Mouse (Mus musculus): Measurements from ENCODE around the gene Hopx. TPM values are rescaled to one million over a fixed set of nuclear protein-coding genes. Genes with fewer than 3 reads are reported as not detected.

Gene Hopx
- polyA plus RNA-seq, 1 experiment from 2014 or later: 49.0 TPM

- H3K4me2 ChIP-seq (replicated peaks; ENCODE audit: low read depth, low read length): no peak overlapping the region
- no peak for ATAC-seq
- 69% methylated on average over 3 of the region's 3 CpGs for WGBS
- 0 out of 2 replicates have a peak, but pooled peaks cover 5% of the 10 kb centered on the region for H3K36me3 ChIP-seq (ENCODE audit: insufficient read depth, low read length)
- H3K9ac ChIP-seq (replicated peaks; ENCODE audit: low read depth): no peak overlapping the region
- H3K27ac ChIP-seq (ENCODE audit: low read length): no peak overlapping the region
- H3K27me3 ChIP-seq (replicated peaks; ENCODE audit: insufficient read depth, low read length): no peaks in the 10 kb centered on the region
- H3K9me3 ChIP-seq (ENCODE audit: low read length): no peaks in the 10 kb centered on the region
- no peak overlapping the region for H3K4me3 ChIP-seq (ENCODE audit: low read depth, low read length)
- H3K4me1 ChIP-seq (ENCODE audit: insufficient read depth, low read depth, low read length): no peaks in the 10 kb centered on the region
- no peak for TF ChIP-seq CTCF (IDR thresholded peaks at IDR 0.05)
- TF ChIP-seq EP300 (IDR thresholded peaks at IDR 0.05): no peak
- DNase-seq (ENCODE audit: low spot score): no peak
Observed at GRCm38 (mm10) chr5:77087122-77087521, 27.8 kb downstream of the Hopx start.

GRCm38 (mm10) chr5:77086541-77086940, 28.4 kb downstream of the Hopx start:
- Histone ChIP-seq H3K4me2 (replicated peaks; ENCODE audit: low read depth, low read length) (no peak overlapping the region), H3K9me3 (ENCODE audit: low read length) (no peaks in the 10 kb centered on the region), H3K9ac (replicated peaks; ENCODE audit: low read depth) (no peak overlapping the region), H3K4me3 (ENCODE audit: low read depth, low read length) (no peak overlapping the region), H3K27me3 (replicated peaks; ENCODE audit: insufficient read depth, low read length) (no peaks in the 10 kb centered on the region), H3K27ac (ENCODE audit: low read length) (no peak overlapping the region), H3K4me1 (ENCODE audit: insufficient read depth, low read depth, low read length) (no peaks in the 10 kb centered on the region), H3K36me3 (ENCODE audit: insufficient read depth, low read length) (0 out of 2 replicates have a peak, but pooled peaks cover 5% of the 10 kb centered on the region)
- DNase-seq (ENCODE audit: low spot score) (no peak), ATAC-seq (peak; percentile 11; the same call in 1 of the 2 replicates)
- no peak for TF ChIP-seq EP300 (IDR thresholded peaks at IDR 0.05)
- TF ChIP-seq CTCF (IDR thresholded peaks at IDR 0.05): no peak
- WGBS: 63% methylated on average over 7 of the region's 7 CpGs

- Histone ChIP-seq H3K36me3 (ENCODE audit: insufficient read depth, low read length) (0 out of 2 replicates have a peak, but pooled peaks cover 5% of the 10 kb centered on the region), H3K4me1 (ENCODE audit: insufficient read depth, low read depth, low read length) (no peaks in the 10 kb centered on the region), H3K9me3 (ENCODE audit: low read length) (no peaks in the 10 kb centered on the region), H3K27me3 (replicated peaks; ENCODE audit: insufficient read depth, low read length) (no peaks in the 10 kb centered on the region), H3K4me3 (ENCODE audit: low read depth, low read length) (no peak overlapping the region), H3K27ac (ENCODE audit: low read length) (no peak overlapping the region), H3K4me2 (replicated peaks; ENCODE audit: low read depth, low read length) (no peak overlapping the region), H3K9ac (replicated peaks; ENCODE audit: low read depth) (no peak overlapping the region)
- TF ChIP-seq CTCF (IDR thresholded peaks at IDR 0.05): no peak
- peak; percentile 80 for TF ChIP-seq EP300 (IDR thresholded peaks at IDR 0.05)
- 56% methylated on average over 10 of the region's 10 CpGs for WGBS
- DNase-seq (ENCODE audit: low spot score) (peak; percentile 32), ATAC-seq (peak; percentile 56)
Observed at GRCm38 (mm10) chr5:77085753-77086450, 29.0 kb downstream of the Hopx start.

GRCm38 (mm10) chr5:77084418-77084817, 30.5 kb downstream of the Hopx start:
- 0 out of 2 replicates have a peak, but pooled peaks cover 5% of the 10 kb centered on the region for H3K36me3 ChIP-seq (ENCODE audit: insufficient read depth, low read length)
- no peak for ATAC-seq
- no peaks in the 10 kb centered on the region for H3K27me3 ChIP-seq (replicated peaks; ENCODE audit: insufficient read depth, low read length)
- H3K4me2 ChIP-seq (replicated peaks; ENCODE audit: low read depth, low read length): no peak overlapping the region
- H3K4me1 ChIP-seq (ENCODE audit: insufficient read depth, low read depth, low read length): no peaks in the 10 kb centered on the region
- TF ChIP-seq EP300 (IDR thresholded peaks at IDR 0.05) (no peak), CTCF (IDR thresholded peaks at IDR 0.05) (no peak)
- 87% methylated on average over 4 of the region's 4 CpGs for WGBS
- H3K9me3 ChIP-seq (ENCODE audit: low read length): no peaks in the 10 kb centered on the region
- H3K27ac ChIP-seq (ENCODE audit: low read length): no peak overlapping the region
- no peak for DNase-seq (ENCODE audit: low spot score)
- H3K4me3 ChIP-seq (ENCODE audit: low read depth, low read length): no peak overlapping the region
- H3K9ac ChIP-seq (replicated peaks; ENCODE audit: low read depth): no peak overlapping the region

GRCm38 (mm10) chr5:77082735-77083134, 32.2 kb downstream of the Hopx start:
- H3K4me1 ChIP-seq (ENCODE audit: insufficient read depth, low read depth, low read length): no peaks in the 10 kb centered on the region
- TF ChIP-seq CTCF (IDR thresholded peaks at IDR 0.05) (no peak), EP300 (IDR thresholded peaks at IDR 0.05) (no peak)
- ATAC-seq (no peak), DNase-seq (ENCODE audit: low spot score) (no peak)
- 0 out of 2 replicates have a peak, but pooled peaks cover 5% of the 10 kb centered on the region for H3K36me3 ChIP-seq (ENCODE audit: insufficient read depth, low read length)
- no peak overlapping the region for H3K9ac ChIP-seq (replicated peaks; ENCODE audit: low read depth)
- no peaks in the 10 kb centered on the region for H3K27me3 ChIP-seq (replicated peaks; ENCODE audit: insufficient read depth, low read length)
- H3K9me3 ChIP-seq (ENCODE audit: low read length): no peaks in the 10 kb centered on the region
- no peak overlapping the region for H3K27ac ChIP-seq (ENCODE audit: low read length)
- WGBS: 64% methylated on average over 7 of the region's 7 CpGs
- H3K4me3 ChIP-seq (ENCODE audit: low read depth, low read length): no peak overlapping the region
- H3K4me2 ChIP-seq (replicated peaks; ENCODE audit: low read depth, low read length): no peak overlapping the region

GRCm38 (mm10) chr5:77080761-77081160, 34.2 kb downstream of the Hopx start:
- H3K4me1 ChIP-seq (ENCODE audit: insufficient read depth, low read depth, low read length): no peaks in the 10 kb centered on the region
- no peak overlapping the region for H3K27ac ChIP-seq (ENCODE audit: low read length)

More at GRCm38 (mm10) chr5:77080761-77081160, 34.2 kb downstream of the Hopx start:
- WGBS: 73% methylated on average over 4 of the region's 4 CpGs
- 0 out of 2 replicates have a peak, but pooled peaks cover 2% of the 10 kb centered on the region for H3K36me3 ChIP-seq (ENCODE audit: insufficient read depth, low read length)
- TF ChIP-seq CTCF (IDR thresholded peaks at IDR 0.05) (no peak), EP300 (IDR thresholded peaks at IDR 0.05) (no peak)
- no peak for DNase-seq (ENCODE audit: low spot score)
- no peak overlapping the region for H3K9ac ChIP-seq (replicated peaks; ENCODE audit: low read depth)
- no peaks in the 10 kb centered on the region for H3K9me3 ChIP-seq (ENCODE audit: low read length)
- no peak overlapping the region for H3K4me3 ChIP-seq (ENCODE audit: low read depth, low read length)
- no peak overlapping the region for H3K4me2 ChIP-seq (replicated peaks; ENCODE audit: low read depth, low read length)
- H3K27me3 ChIP-seq (replicated peaks; ENCODE audit: insufficient read depth, low read length): no peaks in the 10 kb centered on the region
- no peak for ATAC-seq
